Mouse (Mus musculus) bone marrow, adult 2 months (tissue): ENCODE measurements around the gene Zfp239. TPM values are rescaled to one million over a fixed set of nuclear protein-coding genes. Genes with fewer than 3 reads are reported as not detected.

Source experiments
- H3K27ac ChIP-seq: fragments of 200-500 bp; 2 replicates; pipeline ENCODE4 v1.5.1; 2012; ENCODE audit warnings: low read depth, mild to moderate bottlenecking, control low read depth, inconsistent platforms, low read length; ENCODE audit not compliant: control insufficient read depth, poor library complexity, insufficient read depth
- H3K4me1 ChIP-seq: fragments of 200-500 bp; 2 replicates; pipeline ENCODE4 v1.6.1; 2011; ENCODE audit warnings: low read length; ENCODE audit not compliant: control insufficient read depth, insufficient read depth
- H3K4me3 ChIP-seq: fragments of 200-500 bp; replicated peaks from 2 replicates; pipeline ENCODE3; 2011; ENCODE audit warnings: mild to moderate bottlenecking, low read depth, low read length, control low read depth; ENCODE audit not compliant: control insufficient read depth
- CTCF ChIP-seq: fragments of 200-500 bp; IDR thresholded peaks from 2 replicates; pipeline ENCODE4 v1.5.1; 2011; ENCODE audit warnings: low read length, control low read depth; ENCODE audit not compliant: control insufficient read depth, insufficient read depth
- POLR2A ChIP-seq: fragments of 200-500 bp; IDR thresholded peaks from 2 replicates; pipeline ENCODE4 v1.6.1; 2011; ENCODE audit warnings: low read depth, mild to moderate bottlenecking, control low read depth, low read length, borderline replicate concordance; ENCODE audit not compliant: control insufficient read depth
- WGBS: fragments of 180-500 bp; shearing (Covaris S2); methylation state at CpG from one replicate; pipeline ENCODE4 v1.1.7; 2018; 5-methylcytosine and 5-hydroxymethylcytosine counted together
- polyA plus RNA-seq: library from polyadenylated mRNA; stranded (reverse); fragments of >200 nt; gene quantifications from 2 replicates; pipeline ENCODE4 v1.2.4, GENCODE M21; 2011; ENCODE audit warnings: low replicate concordance; ENCODE audit not compliant: missing spikeins, insufficient read depth, insufficient read length

The Zfp239 gene
- polyA plus RNA-seq, 1 experiment = 1.3 TPM

DNA sequence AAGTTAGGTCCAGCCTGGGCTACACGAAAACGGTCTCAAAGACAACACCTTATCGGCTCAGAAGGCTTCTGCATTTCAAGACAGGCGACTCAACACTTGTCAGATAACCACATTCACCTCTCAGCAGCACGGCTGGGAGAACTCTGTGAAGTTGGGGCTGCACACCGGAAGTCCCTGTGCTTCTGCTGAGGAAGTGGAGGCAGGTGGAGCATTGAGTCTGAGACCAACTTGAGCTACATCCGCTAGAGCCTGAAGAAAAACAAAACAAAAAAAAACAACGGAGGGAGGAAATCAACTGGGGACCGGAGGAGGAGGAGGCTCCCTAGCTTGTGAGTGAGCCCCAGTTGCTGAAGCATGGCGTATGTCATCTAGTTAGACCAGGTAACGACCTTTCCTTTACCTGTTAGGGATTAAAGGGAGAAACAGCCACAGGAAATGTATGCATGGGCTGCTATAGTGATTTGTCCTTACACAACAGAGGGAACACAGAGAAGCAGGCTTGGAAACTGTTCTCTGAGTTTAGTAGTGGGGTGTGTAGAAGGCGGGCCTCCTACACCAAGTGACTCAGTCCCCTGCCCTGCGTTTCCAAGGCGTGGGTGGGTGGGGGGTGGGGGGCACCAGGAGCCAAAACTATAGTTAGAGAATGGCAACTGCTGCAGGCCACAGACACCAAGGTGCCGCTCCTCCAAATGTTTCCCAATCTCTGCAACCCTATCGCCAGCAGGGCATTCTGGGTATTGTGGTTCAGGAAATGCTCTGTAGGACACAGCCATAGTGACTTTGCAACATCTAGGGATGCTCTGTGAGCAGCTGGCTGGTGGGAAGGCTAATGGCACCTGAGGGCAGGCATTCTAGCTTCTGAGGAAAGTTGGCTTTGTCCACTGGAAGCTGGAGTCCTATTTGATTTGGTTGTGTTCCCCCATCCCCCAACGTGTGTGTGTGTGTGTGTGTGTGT, 38.5 kb downstream of the Zfp239 start, which contains the start of gene Hnrnpf:
Gene Hnrnpf (plus strand): TSS at position 199 of the 955 bp plus-strand sequence.
- WGBS = 4% methylated on average over 17 of the region's 17 CpGs
- TF ChIP-seq CTCF (no peak), POLR2A (no peak)
- Histone ChIP-seq H3K4me3 (peak within 1 kb of the TSS; percentile 37), H3K4me1 (peaks cover 3% of the 10 kb centered on the region; the same call in 1 of the 2 replicates), H3K27ac (peak within 1 kb of the TSS; percentile 72)

- H3K27ac ChIP-seq = no peak overlapping the region
- WGBS = 58% methylated on average over 9 of the region's 9 CpGs
- no peak for TF ChIP-seq POLR2A
- TF ChIP-seq CTCF = no peak
- H3K4me3 ChIP-seq = no peak overlapping the region
- peaks cover 3% of the 10 kb centered on the region; the same call in 1 of the 2 replicates for H3K4me1 ChIP-seq
These were observed 39.9 kb downstream of the Zfp239 start for GRCm38 (mm10) chr6:117901510-117902402.

DNA sequence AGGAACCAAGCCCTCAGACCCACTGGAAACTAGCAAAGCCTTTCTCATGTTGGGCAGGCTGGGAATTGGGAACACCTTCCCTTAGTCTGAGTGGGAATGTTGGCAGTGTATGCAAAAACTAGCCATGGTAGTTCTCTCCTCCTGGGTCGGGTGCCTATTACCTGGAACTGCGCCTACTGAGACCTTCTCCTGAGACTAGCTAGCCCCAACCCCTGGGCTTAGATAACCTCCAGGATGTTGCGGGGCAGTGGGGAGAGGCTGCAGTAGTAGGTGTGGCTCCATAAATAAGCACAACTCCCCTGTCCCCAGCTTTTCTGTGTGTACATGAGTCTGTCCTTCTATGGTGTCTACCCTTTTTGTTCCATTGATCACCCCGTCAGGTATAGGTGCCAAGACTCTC, 40.7 kb downstream of the Zfp239 start:
- Histone ChIP-seq H3K4me3 (no peak overlapping the region), H3K4me1 (peaks cover 3% of the 10 kb centered on the region; the same call in 1 of the 2 replicates), H3K27ac (no peak overlapping the region)
- no peak for TF ChIP-seq CTCF
- TF ChIP-seq POLR2A = no peak
- WGBS = 60% methylated on average over 4 of the region's 4 CpGs

DNA sequence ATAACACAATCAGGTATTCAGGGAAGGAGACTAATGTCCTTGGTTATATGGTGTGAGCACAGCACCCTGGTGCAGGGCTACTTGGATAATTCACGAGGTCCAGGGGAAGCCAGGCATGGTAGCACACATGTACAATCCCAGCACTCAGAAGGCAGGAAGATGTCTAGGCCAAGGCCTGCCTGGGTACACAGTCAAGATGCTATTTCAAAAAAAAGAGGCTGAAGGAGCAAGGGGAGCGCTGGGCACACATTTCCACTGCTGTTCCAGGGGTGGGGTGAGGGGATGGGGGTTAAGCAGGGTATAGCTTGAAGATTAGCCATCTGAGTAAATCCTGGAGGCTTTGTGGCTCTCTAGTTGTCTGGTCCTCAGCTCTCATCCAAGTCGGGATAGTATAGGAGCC, 41.9 kb downstream of the Zfp239 start:
- TF ChIP-seq CTCF (no peak), POLR2A (no peak)
- no peak overlapping the region for H3K27ac ChIP-seq
- H3K4me3 ChIP-seq = no peak overlapping the region
- 82% methylated on average over 3 of the region's 3 CpGs for WGBS
- peaks cover 3% of the 10 kb centered on the region; the same call in 1 of the 2 replicates for H3K4me1 ChIP-seq

- no peak overlapping the region for H3K4me3 ChIP-seq
- no peak for TF ChIP-seq CTCF
- no peak for TF ChIP-seq POLR2A
- H3K27ac ChIP-seq = peak overlapping the region; percentile 41; the same call in 1 of the 2 replicates
- WGBS = 20% methylated on average over 4 of the region's 4 CpGs
- peaks cover 4% of the 10 kb centered on the region; the same call in 1 of the 2 replicates for H3K4me1 ChIP-seq
These were observed 43.5 kb downstream of the Zfp239 start for GRCm38 (mm10) chr6:117905260-117905930.

GRCm38 (mm10) chr6:117906015-117906531, 44.2 kb downstream of the Zfp239 start:
- peak overlapping the region; percentile 75 for H3K27ac ChIP-seq
- peaks cover 1% of the 10 kb centered on the region; the same call in 1 of the 2 replicates for H3K4me1 ChIP-seq
- under 1% methylated on average over 25 of the region's 25 CpGs for WGBS
- H3K4me3 ChIP-seq = peak overlapping the region; percentile 78
- TF ChIP-seq POLR2A (no peak), CTCF (no peak)

- H3K27ac ChIP-seq = peak overlapping the region; percentile 99
- H3K4me3 ChIP-seq = peak overlapping the region; percentile 90
- under 1% methylated on average over 67 of the region's 68 CpGs for WGBS
- H3K4me1 ChIP-seq = peaks cover 1% of the 10 kb centered on the region; the same call in 1 of the 2 replicates
- no peak for TF ChIP-seq CTCF
- peak; percentile 85; the same call in 1 of the 2 replicates for TF ChIP-seq POLR2A
These were observed 44.8 kb downstream of the Zfp239 start for GRCm38 (mm10) chr6:117906590-117907271.
